Mouse (Mus musculus) ES-Bruce4 (cell line): Measurements from ENCODE around the gene Cd164.

Experiments used
- CTCF ChIP-seq: IDR thresholded peaks from one replicate; pipeline ENCODE4 v1.8.1; 2011; ENCODE audit warnings: low read depth, low read length
- POLR2A ChIP-seq: IDR thresholded peaks from one replicate; pipeline ENCODE4 v1.8.1; 2011; ENCODE audit warnings: low read length; ENCODE audit not compliant: insufficient read depth

DNA sequence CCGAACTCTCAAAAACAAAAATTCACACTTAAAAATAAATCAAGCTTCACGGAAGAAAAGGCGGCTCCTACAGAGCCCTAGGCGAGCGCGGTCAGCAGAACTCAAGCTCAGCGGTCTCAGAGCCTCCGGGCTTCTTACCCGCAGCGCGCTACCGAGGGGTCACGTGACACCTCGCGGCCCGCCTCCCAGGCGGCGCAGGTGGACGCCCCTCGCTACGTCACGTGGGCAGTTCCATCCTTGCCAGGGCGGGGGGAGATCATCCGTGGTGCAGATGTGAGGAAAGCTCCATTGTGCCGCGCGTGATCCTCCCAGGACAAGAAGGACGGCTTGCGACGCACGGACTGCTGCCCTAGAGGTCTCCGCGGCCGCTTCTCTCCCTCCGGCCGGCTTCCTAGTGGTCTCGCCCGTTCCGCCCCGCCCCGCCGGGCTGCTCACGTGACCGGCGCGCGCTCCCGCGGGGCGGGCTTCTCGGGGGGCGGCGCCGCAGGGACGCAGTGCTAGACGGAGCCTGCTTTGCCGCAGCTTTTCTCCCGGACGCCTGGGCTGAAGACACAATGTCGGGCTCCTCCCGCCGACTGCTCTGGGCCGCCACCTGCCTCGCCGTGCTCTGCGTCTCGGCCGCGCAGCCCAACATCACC lies at the start of gene Cd164:
- TF ChIP-seq POLR2A (peak; percentile 65), CTCF (no peak)
